Mouse (Mus musculus): ENCODE measurements at regions not wholly inside any gene's neighbourhood (a gene's known extent, or its start where the extent isn't known, plus 50 kb on each side); places are given as distances from the start of the nearest gene placed in this dataset.
"Not testable (repeated sequence)": the region's sequence is repeated elsewhere in the genome, so short reads cannot be mapped to it uniquely, and the experiment has no call there.

- Histone ChIP-seq H3K36me3 (ENCODE audit: control insufficient read depth, insufficient read depth, low read length) (no peaks in the 10 kb centered on the region), H3K4me3 (ENCODE audit: control insufficient read depth, low read depth, low read length) (no peak overlapping the region), H3K27me3 (ENCODE audit: control insufficient read depth, insufficient read depth, low read length) (no peaks in the 10 kb centered on the region), H3K4me1 (ENCODE audit: control insufficient read depth, insufficient read depth, low read length) (no peaks in the 10 kb centered on the region), H3K27ac (ENCODE audit: control insufficient read depth, insufficient read depth, low read depth, low read length) (no peak overlapping the region)
- TF ChIP-seq CTCF (IDR thresholded peaks at IDR 0.05; ENCODE audit: control insufficient read depth, insufficient read depth, insufficient replicate concordance, low read depth, low read length) (no peak), POLR2A (IDR thresholded peaks at IDR 0.05; ENCODE audit: control insufficient read depth, low read depth, low read length) (no peak)
Measured at GRCm38 (mm10) chr3:31508471-31508870, 198.3 kb upstream of the Slc7a14 start.

- Histone ChIP-seq H3K27me3 (ENCODE audit: control insufficient read depth, insufficient read depth, low read length) (no peaks in the 10 kb centered on the region), H3K4me3 (ENCODE audit: control insufficient read depth, low read depth, low read length) (no peak overlapping the region), H3K36me3 (ENCODE audit: control insufficient read depth, insufficient read depth, low read length) (no peaks in the 10 kb centered on the region), H3K27ac (ENCODE audit: control insufficient read depth, insufficient read depth, low read depth, low read length) (no peak overlapping the region), H3K4me1 (ENCODE audit: control insufficient read depth, insufficient read depth, low read length) (no peaks in the 10 kb centered on the region)
- TF ChIP-seq CTCF (IDR thresholded peaks at IDR 0.05; ENCODE audit: control insufficient read depth, insufficient read depth, insufficient replicate concordance, low read depth, low read length) (no peak), POLR2A (IDR thresholded peaks at IDR 0.05; ENCODE audit: control insufficient read depth, low read depth, low read length) (no peak)
Measured at GRCm38 (mm10) chr3:31499201-31499968, 189.2 kb upstream of the Slc7a14 start.

- Histone ChIP-seq H3K4me1 (ENCODE audit: control insufficient read depth, insufficient read depth, low read length) (no peaks in the 10 kb centered on the region), H3K27me3 (ENCODE audit: control insufficient read depth, insufficient read depth, low read length) (no peaks in the 10 kb centered on the region), H3K27ac (ENCODE audit: control insufficient read depth, insufficient read depth, low read depth, low read length) (no peak overlapping the region), H3K36me3 (ENCODE audit: control insufficient read depth, insufficient read depth, low read length) (no peaks in the 10 kb centered on the region), H3K4me3 (ENCODE audit: control insufficient read depth, low read depth, low read length) (no peak overlapping the region)
- TF ChIP-seq POLR2A (IDR thresholded peaks at IDR 0.05; ENCODE audit: control insufficient read depth, low read depth, low read length) (no peak), CTCF (IDR thresholded peaks at IDR 0.05; ENCODE audit: control insufficient read depth, insufficient read depth, insufficient replicate concordance, low read depth, low read length) (no peak)
Measured at GRCm38 (mm10) chr3:31495287-31495686, 185.1 kb upstream of the Slc7a14 start.

DNA sequence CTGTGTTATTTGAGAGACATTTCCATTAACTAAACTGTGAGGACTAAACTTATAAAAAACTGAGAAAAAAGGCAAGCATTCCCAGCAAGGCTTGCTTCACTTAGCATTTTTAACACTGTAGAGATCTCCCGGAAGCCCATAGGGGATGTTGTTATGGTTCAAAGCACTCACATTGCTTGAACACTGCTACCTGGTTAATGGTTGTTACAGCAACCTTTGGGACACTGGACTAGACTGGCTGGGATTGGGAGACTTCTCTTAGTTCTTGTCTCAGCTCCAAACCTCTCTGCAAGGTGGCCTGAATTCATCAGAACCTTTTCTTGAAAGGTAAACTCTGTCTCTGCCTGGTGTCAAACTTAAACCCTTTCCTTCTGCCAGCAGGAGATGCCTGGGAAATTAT is 184.5 kb upstream of the Slc7a14 start:
- H3K4me3 ChIP-seq (ENCODE audit: control insufficient read depth, low read depth, low read length) = no peak overlapping the region
- H3K4me1 ChIP-seq (ENCODE audit: control insufficient read depth, insufficient read depth, low read length) = no peaks in the 10 kb centered on the region
- no peaks in the 10 kb centered on the region for H3K27me3 ChIP-seq (ENCODE audit: control insufficient read depth, insufficient read depth, low read length)
- TF ChIP-seq POLR2A (IDR thresholded peaks at IDR 0.05; ENCODE audit: control insufficient read depth, low read depth, low read length) = no peak
- no peak for TF ChIP-seq CTCF (IDR thresholded peaks at IDR 0.05; ENCODE audit: control insufficient read depth, insufficient read depth, insufficient replicate concordance, low read depth, low read length)
- no peak overlapping the region for H3K27ac ChIP-seq (ENCODE audit: control insufficient read depth, insufficient read depth, low read depth, low read length)
- H3K36me3 ChIP-seq (ENCODE audit: control insufficient read depth, insufficient read depth, low read length) = no peaks in the 10 kb centered on the region

GRCm38 (mm10) chr3:31491736-31492135 is 181.6 kb upstream of the Slc7a14 start:
- not testable (repeated sequence) for H3K4me1 ChIP-seq (ENCODE audit: control insufficient read depth, insufficient read depth, low read length)

GRCm38 (mm10) chr3:31487596-31487995 is 177.4 kb upstream of the Slc7a14 start:
- Histone ChIP-seq H3K4me1 (ENCODE audit: control insufficient read depth, insufficient read depth, low read length) (no peaks in the 10 kb centered on the region), H3K27ac (ENCODE audit: control insufficient read depth, insufficient read depth, low read depth, low read length) (no peak overlapping the region), H3K27me3 (ENCODE audit: control insufficient read depth, insufficient read depth, low read length) (no peaks in the 10 kb centered on the region), H3K36me3 (ENCODE audit: control insufficient read depth, insufficient read depth, low read length) (no peaks in the 10 kb centered on the region), H3K4me3 (ENCODE audit: control insufficient read depth, low read depth, low read length) (no peak overlapping the region)
- TF ChIP-seq POLR2A (IDR thresholded peaks at IDR 0.05; ENCODE audit: control insufficient read depth, low read depth, low read length) (no peak), CTCF (IDR thresholded peaks at IDR 0.05; ENCODE audit: control insufficient read depth, insufficient read depth, insufficient replicate concordance, low read depth, low read length) (no peak)

More at GRCm38 (mm10) chr3:31491736-31492135, 181.6 kb upstream of the Slc7a14 start:
- not testable (repeated sequence) for H3K4me3 ChIP-seq (ENCODE audit: control insufficient read depth, low read depth, low read length); H3K27ac ChIP-seq (ENCODE audit: control insufficient read depth, insufficient read depth, low read depth, low read length); H3K27me3 ChIP-seq (ENCODE audit: control insufficient read depth, insufficient read depth, low read length); H3K36me3 ChIP-seq (ENCODE audit: control insufficient read depth, insufficient read depth, low read length)

DNA sequence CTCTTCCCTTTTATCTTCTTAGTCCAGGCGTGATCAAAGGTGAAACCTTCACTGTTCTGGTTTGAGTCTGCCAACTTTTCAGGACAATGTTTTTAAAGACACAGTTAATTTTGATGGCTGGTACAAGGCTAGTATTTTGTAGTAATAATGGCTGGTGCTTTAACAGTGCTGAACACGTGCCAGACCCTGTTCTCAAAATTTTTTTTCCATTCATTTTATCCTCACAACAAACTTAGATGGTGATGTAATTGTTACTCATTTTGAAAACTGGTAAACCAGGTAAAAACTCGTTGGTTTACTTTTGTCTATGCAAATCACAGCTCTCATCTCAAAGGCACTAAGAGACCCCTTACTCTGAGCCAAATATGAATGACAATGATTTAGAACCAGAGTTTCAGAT is 171.8 kb upstream of the Slc7a14 start:
- Histone ChIP-seq H3K27ac (ENCODE audit: control insufficient read depth, insufficient read depth, low read depth, low read length) (no peak overlapping the region), H3K36me3 (ENCODE audit: control insufficient read depth, insufficient read depth, low read length) (no peaks in the 10 kb centered on the region), H3K27me3 (ENCODE audit: control insufficient read depth, insufficient read depth, low read length) (no peaks in the 10 kb centered on the region), H3K4me1 (ENCODE audit: control insufficient read depth, insufficient read depth, low read length) (no peaks in the 10 kb centered on the region), H3K4me3 (ENCODE audit: control insufficient read depth, low read depth, low read length) (no peak overlapping the region)
- TF ChIP-seq POLR2A (IDR thresholded peaks at IDR 0.05; ENCODE audit: control insufficient read depth, low read depth, low read length) (no peak), CTCF (IDR thresholded peaks at IDR 0.05; ENCODE audit: control insufficient read depth, insufficient read depth, insufficient replicate concordance, low read depth, low read length) (no peak)

GRCm38 (mm10) chr3:31467882-31468281 is 157.7 kb upstream of the Slc7a14 start:
- TF ChIP-seq POLR2A (IDR thresholded peaks at IDR 0.05; ENCODE audit: control insufficient read depth, low read depth, low read length) (no peak), CTCF (IDR thresholded peaks at IDR 0.05; ENCODE audit: control insufficient read depth, insufficient read depth, insufficient replicate concordance, low read depth, low read length) (no peak)
- Histone ChIP-seq H3K4me1 (ENCODE audit: control insufficient read depth, insufficient read depth, low read length) (no peaks in the 10 kb centered on the region), H3K27me3 (ENCODE audit: control insufficient read depth, insufficient read depth, low read length) (no peaks in the 10 kb centered on the region), H3K4me3 (ENCODE audit: control insufficient read depth, low read depth, low read length) (no peak overlapping the region), H3K36me3 (ENCODE audit: control insufficient read depth, insufficient read depth, low read length) (no peaks in the 10 kb centered on the region), H3K27ac (ENCODE audit: control insufficient read depth, insufficient read depth, low read depth, low read length) (no peak overlapping the region)

Data from testis, adult 2 months (tissue).